Mouse (Mus musculus) brain, embryonic 14.5 days (tissue): ENCODE measurements around the gene Cog5.

ENCODE experiments used
- CTCF ChIP-seq: fragments of 200-500 bp; IDR thresholded peaks from 2 replicates; pipeline ENCODE4 v1.5.1; 2012; ENCODE audit warnings: inconsistent platforms, mild to moderate bottlenecking, moderate library complexity, borderline replicate concordance; ENCODE audit not compliant: insufficient read depth, insufficient read length; ENCODE audit errors: extremely low read depth
- POLR2A ChIP-seq: fragments of 200-500 bp; IDR thresholded peaks from 2 replicates; pipeline ENCODE4 v1.6.1; 2012; ENCODE audit warnings: mild to moderate bottlenecking, inconsistent platforms, borderline replicate concordance; ENCODE audit not compliant: poor library complexity, insufficient read depth, insufficient read length, severe bottlenecking; ENCODE audit errors: extremely low read depth

DNA sequence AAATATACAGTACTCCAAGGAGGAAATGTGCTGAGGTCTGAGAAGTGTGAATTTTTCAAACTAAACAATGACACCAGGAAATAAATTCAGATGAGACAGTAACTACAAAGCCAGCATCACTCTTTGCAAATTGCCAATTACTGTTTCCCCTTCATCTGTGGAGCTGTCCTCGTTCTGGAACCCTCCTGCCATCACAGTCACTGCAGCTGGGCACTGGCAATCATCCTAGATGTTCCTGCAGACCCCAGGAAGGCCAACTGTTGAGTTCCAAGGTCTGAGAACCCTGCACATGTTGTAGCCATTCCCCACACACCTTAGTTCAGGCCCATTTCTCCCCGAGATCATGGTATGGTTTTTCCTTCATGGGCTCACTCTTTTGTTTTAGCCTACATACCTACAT lies 329.5 kb downstream of the Cog5 start:
- TF ChIP-seq CTCF (no peak), POLR2A (no peak)
